Mouse (Mus musculus) heart, embryonic 13.5 days (tissue): Measurements from ENCODE around the gene Serping1. TPM values are rescaled to one million over a fixed set of nuclear protein-coding genes. Genes with fewer than 3 reads are reported as not detected.

Source experiments
- ATAC-seq: fragments of 200-750 bp; cut with Nextera tagmentation; 2 replicates; pipeline ENCODE4 v1.8.0; 2017; ENCODE audit warnings: moderate TSS enrichment; ENCODE audit not compliant: insufficient number of reproducible peaks, low FRiP score, low TSS enrichment; ENCODE audit errors: extremely low read depth
- H3K27ac ChIP-seq: fragments of 300-500 bp; sonication (generic); replicated peaks from 2 replicates; pipeline ENCODE4 v1.5.1; 2015; ENCODE audit warnings: moderate library complexity, mild to moderate bottlenecking, inconsistent platforms
- H3K27me3 ChIP-seq: fragments of 300-500 bp; sonication (generic); replicated peaks from 2 replicates; pipeline ENCODE4 v1.6.1; 2015; ENCODE audit warnings: mild to moderate bottlenecking, inconsistent platforms
- H3K36me3 ChIP-seq: fragments of 300-500 bp; sonication (generic); 2 replicates; pipeline ENCODE4 v1.6.1; 2015; ENCODE audit warnings: mild to moderate bottlenecking, inconsistent platforms
- H3K4me1 ChIP-seq: fragments of 300-500 bp; sonication (generic); 2 replicates; pipeline ENCODE4 v1.6.1; 2015; ENCODE audit warnings: inconsistent platforms
- H3K4me2 ChIP-seq: fragments of 300-500 bp; sonication (generic); 2 replicates; pipeline ENCODE4 v1.6.1; 2015; ENCODE audit warnings: inconsistent platforms, mild to moderate bottlenecking, moderate library complexity
- H3K4me3 ChIP-seq: fragments of 300-500 bp; sonication (generic); 2 replicates; pipeline ENCODE4 v1.5.1; 2015; ENCODE audit warnings: moderate library complexity, mild to moderate bottlenecking, inconsistent platforms
- H3K9ac ChIP-seq: fragments of 300-500 bp; sonication (generic); 2 replicates; pipeline ENCODE4 v1.6.1; 2015; ENCODE audit warnings: inconsistent platforms, mild to moderate bottlenecking, moderate library complexity
- H3K9me3 ChIP-seq: fragments of 300-500 bp; sonication (generic); 2 replicates; pipeline ENCODE4 v1.6.1; 2016; ENCODE audit warnings: inconsistent platforms
- WGBS: fragments of 180-500 bp; shearing (Covaris S2); methylation state at CpG from one replicate; pipeline ENCODE4 v1.1.7; 2015; ENCODE audit warnings: mixed read lengths; 5-methylcytosine and 5-hydroxymethylcytosine counted together
- polyA plus RNA-seq: library from polyadenylated mRNA; unstranded; fragments of >200 nt; fragmentation: Nextera tagmentation; extraction: Ambion mirVana; gene quantifications from 2 replicates; pipeline ENCODE4 v1.2.1, GENCODE M21; 2015

The Serping1 gene
- polyA plus RNA-seq, 1 experiment from 2014 or later: 40.2 TPM

DNA sequence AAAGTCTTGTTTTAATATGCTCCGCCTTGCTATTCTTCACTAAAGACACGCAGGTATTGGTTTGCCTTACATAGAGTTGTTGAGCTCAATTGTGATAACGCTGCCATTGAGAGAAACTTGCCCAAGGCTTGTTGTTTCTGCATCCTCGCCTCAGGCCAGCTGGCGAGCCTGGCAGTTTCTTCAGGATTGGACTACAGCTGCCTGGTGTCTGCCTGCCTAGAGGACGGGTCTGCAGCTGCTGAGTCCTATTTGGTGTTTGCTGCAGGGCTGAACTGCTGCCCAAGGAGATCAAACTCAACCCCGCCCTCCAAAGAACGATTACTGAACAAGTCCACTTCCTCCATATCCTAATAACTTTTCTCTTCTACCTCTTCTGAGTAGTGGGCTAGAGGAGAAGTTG is 14.5 kb downstream of the Serping1 start:
- H3K27me3 ChIP-seq: no peaks in the 10 kb centered on the region; the same call in 1 of the 2 replicates
- H3K9ac ChIP-seq: no peak overlapping the region
- no peaks in the 10 kb centered on the region for H3K4me1 ChIP-seq
- H3K27ac ChIP-seq: no peak overlapping the region
- no peaks in the 10 kb centered on the region for H3K9me3 ChIP-seq
- 0 out of 2 replicates have a peak, but pooled peaks cover 3% of the 10 kb centered on the region for H3K36me3 ChIP-seq
- ATAC-seq: no peak
- 68% methylated on average over 8 of the region's 8 CpGs for WGBS
- no peak overlapping the region for H3K4me3 ChIP-seq
- no peak overlapping the region for H3K4me2 ChIP-seq

DNA sequence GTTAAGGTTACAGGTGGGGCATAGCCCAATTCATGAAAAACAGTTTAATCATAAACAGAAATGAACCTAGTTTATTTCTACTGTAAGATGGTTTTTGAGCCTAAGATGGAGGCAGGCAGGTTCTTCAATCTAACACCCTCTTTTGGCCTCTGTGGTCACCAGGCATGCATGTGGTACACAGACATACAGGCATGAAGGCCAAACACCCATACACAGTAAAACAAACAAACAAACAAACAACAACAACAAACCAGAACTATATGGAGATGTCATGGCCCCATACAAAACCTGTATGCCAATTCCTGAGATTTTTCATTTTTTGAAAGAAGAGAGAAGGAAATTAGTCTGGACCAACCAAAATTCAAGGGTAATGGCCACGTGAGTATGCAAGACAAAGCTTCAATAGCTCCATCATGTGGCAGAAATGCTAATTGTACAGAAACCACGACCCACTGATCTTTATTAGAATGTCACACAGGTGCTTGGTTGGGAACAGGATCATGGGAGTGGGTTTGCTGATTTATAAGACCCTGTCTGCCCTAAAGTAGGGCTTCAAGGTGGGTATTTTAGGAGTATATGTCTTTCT is 16.6 kb downstream of the Serping1 start:
- H3K9ac ChIP-seq: no peak overlapping the region
- no peaks in the 10 kb centered on the region for H3K9me3 ChIP-seq
- H3K4me1 ChIP-seq: no peaks in the 10 kb centered on the region
- 5% methylated on average over 2 of the region's 2 CpGs for WGBS
- no peak for ATAC-seq
- no peak overlapping the region for H3K4me3 ChIP-seq
- no peaks in the 10 kb centered on the region for H3K27me3 ChIP-seq
- no peaks in the 10 kb centered on the region for H3K36me3 ChIP-seq
- no peak overlapping the region for H3K4me2 ChIP-seq
- H3K27ac ChIP-seq: no peak overlapping the region

DNA sequence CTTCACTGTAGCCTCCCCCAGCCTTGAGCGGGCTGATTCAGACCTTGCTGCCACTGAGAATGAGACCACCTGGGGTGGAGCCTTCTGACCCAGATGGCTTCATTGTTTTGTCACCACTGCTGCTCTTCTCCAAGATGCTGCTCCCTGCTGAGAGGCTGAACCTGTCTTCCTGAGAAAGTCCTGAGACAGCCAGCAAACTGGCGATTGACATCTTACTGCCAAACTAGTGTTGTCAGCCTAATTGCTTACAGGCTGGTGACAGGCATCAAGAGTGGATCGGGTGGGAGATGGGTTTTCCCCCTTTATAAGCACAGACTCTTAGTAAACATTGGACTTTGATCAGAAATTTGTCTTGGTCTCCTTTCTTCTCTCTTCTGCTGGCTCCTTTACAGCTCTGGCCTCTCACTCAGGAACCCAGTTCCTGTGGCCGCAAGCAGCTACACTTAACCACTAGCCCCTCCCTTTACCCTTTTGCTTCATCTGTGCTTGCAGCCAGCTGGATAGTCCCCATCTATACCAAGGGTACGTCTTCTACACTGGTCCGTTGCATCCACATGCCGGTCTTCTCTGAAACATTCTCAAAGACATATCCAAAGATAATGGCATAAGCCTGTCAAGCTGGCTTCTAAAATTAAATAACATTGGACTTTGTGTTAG is 18.1 kb downstream of the Serping1 start:
- Histone ChIP-seq H3K36me3 (no peaks in the 10 kb centered on the region), H3K27me3 (no peaks in the 10 kb centered on the region), H3K27ac (no peak overlapping the region), H3K9me3 (no peaks in the 10 kb centered on the region), H3K4me2 (no peak overlapping the region), H3K9ac (no peak overlapping the region), H3K4me1 (no peaks in the 10 kb centered on the region), H3K4me3 (no peak overlapping the region)
- WGBS: 47% methylated on average over 7 of the region's 7 CpGs
- ATAC-seq: no peak

DNA sequence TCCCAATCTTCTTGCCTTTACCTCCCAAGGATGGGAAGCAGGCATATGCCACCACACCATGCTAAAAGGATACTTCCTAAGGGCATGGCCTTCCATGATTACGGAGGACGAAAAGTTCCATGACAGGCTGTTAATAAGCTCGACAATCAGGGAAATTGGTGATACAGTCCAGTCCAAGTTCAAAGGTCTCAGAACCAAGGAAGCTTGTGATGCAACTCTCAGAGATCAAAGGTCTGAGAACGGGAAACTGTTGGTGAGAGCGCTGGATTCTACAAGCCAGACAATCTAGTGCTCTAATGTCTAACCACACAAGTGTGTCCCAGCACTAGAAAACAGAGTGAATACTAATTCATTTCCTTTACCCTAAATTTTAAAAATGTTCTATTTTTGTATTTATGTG is 19.0 kb downstream of the Serping1 start:
- Histone ChIP-seq H3K27me3 (no peaks in the 10 kb centered on the region), H3K27ac (no peak overlapping the region), H3K9ac (no peak overlapping the region), H3K4me3 (no peak overlapping the region), H3K9me3 (no peaks in the 10 kb centered on the region), H3K4me2 (no peak overlapping the region), H3K4me1 (no peaks in the 10 kb centered on the region), H3K36me3 (no peaks in the 10 kb centered on the region)
- 69% methylated on average over 5 of the region's 5 CpGs for WGBS
- no peak for ATAC-seq

DNA sequence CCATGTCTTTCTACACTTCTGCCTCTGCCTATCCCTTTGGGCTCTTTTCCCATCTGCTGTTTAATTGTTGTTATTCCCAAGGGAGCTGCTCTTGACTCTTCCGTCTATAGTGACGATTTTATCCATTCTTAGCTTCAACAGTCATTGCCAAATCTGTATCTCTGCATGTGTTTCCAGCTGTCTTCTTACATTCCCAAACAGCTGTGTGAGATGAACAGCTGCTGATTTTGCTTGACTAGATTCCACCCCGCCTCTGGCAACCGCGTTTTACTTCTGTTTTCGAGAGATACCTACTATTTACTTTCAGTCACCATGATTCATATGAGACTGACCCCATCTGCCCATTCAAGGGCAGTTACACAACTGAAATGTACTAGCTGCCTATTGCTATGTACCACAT is 25.1 kb downstream of the Serping1 start:
- no peak for ATAC-seq
- WGBS: 64% methylated on average over 6 of the region's 6 CpGs
- H3K9me3 ChIP-seq: no peaks in the 10 kb centered on the region
- H3K4me3 ChIP-seq: no peak overlapping the region
- H3K27ac ChIP-seq: no peak overlapping the region
- no peaks in the 10 kb centered on the region for H3K27me3 ChIP-seq
- H3K4me1 ChIP-seq: no peaks in the 10 kb centered on the region
- no peaks in the 10 kb centered on the region for H3K36me3 ChIP-seq
- H3K9ac ChIP-seq: no peak overlapping the region
- H3K4me2 ChIP-seq: no peak overlapping the region

DNA sequence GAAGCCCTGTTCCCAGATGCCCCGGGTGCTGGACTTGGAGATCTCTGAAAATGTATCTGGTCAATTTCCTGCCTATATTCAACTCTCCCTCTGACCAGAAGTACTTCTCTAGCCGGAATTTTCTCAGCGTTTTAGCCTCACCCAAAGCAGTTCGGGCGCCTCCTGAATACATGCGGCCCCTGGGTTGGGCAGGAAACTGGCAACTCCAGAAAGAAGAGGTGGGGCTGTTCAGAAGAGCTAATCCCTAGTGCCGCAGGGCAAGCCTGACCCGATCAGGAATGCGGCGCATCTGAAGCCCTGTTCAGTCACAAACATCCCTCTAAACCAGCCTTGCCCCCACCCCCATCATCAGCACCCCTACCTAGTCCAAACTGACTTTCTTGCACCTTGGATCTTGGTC is 31.1 kb downstream of the Serping1 start:
- Histone ChIP-seq H3K4me3 (peak overlapping the region; percentile 91), H3K9me3 (no peaks in the 10 kb centered on the region), H3K4me1 (peaks cover 42% of the 10 kb centered on the region), H3K27ac (peak overlapping the region; percentile 100), H3K36me3 (peaks cover 20% of the 10 kb centered on the region), H3K27me3 (no peaks in the 10 kb centered on the region), H3K9ac (peak overlapping the region; percentile 100), H3K4me2 (peak overlapping the region; percentile 86)
- WGBS: 3% methylated on average over 10 of the region's 10 CpGs
- peak; percentile 5; the same call in 1 of the 2 replicates for ATAC-seq

DNA sequence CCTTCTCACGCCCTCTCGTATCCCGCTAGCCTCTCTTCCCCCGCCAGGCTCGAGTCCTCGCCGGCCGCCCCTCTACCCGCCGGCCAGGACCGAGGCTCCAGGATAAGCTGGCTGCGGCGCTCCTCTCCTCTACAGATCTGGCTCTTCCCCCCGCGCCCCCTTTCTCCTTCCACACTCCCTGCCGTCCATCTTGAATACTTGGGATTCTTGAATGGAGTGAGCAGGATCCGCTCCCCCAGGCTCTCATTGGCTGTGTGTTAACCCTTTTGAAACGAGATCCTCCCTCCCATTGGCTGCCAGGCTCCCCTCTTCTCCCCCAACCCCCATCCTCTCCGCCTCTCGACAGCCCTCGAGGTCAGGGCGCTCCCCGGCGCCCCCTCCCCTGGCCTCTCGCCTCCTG is 31.7 kb downstream of the Serping1 start, which contains the start of gene Gm19426:
TSS of gene Gm19426 (minus strand) at position 95 of the 400 bp plus-strand sequence.
- peaks cover 20% of the 10 kb centered on the region for H3K36me3 ChIP-seq
- peak; percentile 86 for ATAC-seq
- H3K27me3 ChIP-seq: no peaks in the 10 kb centered on the region
- peak within 1 kb of the TSS; percentile 100 for H3K9ac ChIP-seq
- peak within 1 kb of the TSS; percentile 86 for H3K4me2 ChIP-seq
- H3K4me1 ChIP-seq: peaks cover 48% of the 10 kb centered on the region
- H3K27ac ChIP-seq: peak within 1 kb of the TSS; percentile 100
- no peaks in the 10 kb centered on the region for H3K9me3 ChIP-seq
- WGBS: 2% methylated on average over 25 of the region's 25 CpGs
- peak within 1 kb of the TSS; percentile 91 for H3K4me3 ChIP-seq

DNA sequence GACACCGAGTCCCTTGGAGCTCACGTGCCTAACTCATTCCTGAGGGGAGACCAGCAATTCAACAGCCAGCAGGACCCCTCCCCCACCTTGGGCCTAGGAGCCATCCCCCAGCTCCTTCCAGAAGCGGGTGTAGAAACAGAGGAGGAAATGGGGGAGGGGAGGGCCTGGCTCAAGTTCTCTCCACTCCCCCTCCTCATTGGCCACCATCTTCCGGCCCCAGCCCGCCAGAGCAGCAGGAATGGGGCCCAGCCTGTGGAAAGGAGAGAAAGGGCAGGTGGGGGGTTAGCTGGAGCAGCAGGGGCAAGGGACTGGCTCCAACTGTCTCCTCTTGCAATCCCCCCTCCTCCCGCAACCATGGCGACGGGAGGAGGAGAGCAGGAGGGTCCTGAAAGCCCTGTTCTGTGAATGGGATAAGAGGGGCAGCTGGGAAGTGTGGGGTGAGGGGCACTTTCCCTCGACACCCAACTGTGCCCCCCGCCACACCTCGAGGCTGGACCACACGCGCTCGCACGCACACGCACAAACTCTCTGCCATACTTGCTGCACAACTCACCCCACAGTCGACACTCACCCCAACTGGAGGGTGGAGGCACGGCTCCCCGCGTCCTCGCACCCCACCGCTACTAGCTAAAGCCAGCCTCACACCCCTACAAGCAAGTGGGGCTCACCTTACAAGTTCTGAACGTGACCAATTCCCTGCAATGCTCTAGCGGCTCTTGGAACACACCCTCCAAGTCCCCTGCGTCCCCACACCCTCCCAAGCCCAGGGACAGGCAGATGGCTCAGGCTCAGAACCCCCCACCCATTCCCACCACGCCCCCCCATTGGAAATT is 32.6 kb downstream of the Serping1 start:
- H3K27ac ChIP-seq: peak overlapping the region; percentile 100
- peak overlapping the region; percentile 86 for H3K4me2 ChIP-seq
- ATAC-seq: peak; percentile 49
- no peaks in the 10 kb centered on the region for H3K9me3 ChIP-seq
- under 1% methylated on average over 26 of the region's 26 CpGs for WGBS
- H3K9ac ChIP-seq: peak overlapping the region; percentile 100
- H3K4me3 ChIP-seq: peak overlapping the region; percentile 91
- peaks cover 57% of the 10 kb centered on the region for H3K4me1 ChIP-seq
- no peaks in the 10 kb centered on the region for H3K27me3 ChIP-seq
- peaks cover 20% of the 10 kb centered on the region for H3K36me3 ChIP-seq

DNA sequence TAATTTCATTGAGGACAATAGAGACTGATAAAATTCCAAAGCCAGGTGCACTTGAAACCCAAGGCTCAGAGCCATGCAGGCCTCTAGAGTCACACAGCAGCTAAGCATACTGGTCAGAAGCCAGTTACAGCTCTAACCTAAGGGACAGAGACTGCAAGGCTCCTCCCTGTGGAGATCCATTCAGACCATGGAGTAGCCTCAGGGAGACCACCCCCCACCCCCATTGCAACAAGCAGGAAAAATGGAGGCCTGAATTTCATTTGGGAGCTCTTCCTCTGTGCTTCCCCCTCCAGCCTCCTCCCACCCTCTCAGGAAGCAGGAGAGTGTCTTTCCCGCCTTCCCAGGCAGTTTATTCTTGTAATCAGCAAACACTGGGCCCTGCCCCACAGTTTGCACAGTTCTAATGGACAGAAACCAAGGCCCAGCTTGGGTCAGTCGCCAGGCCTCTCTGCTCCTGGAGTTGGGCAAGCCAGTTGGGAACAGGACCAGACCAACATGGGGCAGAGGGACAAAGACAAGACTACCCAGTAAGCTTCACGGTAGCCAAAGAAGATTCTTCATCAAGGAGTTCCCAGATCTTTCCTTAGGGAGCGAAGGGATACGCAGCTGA is 33.3 kb downstream of the Serping1 start:
- WGBS: 6% methylated on average over 5 of the region's 5 CpGs
- ATAC-seq: no peak
- peaks cover 64% of the 10 kb centered on the region for H3K4me1 ChIP-seq

DNA sequence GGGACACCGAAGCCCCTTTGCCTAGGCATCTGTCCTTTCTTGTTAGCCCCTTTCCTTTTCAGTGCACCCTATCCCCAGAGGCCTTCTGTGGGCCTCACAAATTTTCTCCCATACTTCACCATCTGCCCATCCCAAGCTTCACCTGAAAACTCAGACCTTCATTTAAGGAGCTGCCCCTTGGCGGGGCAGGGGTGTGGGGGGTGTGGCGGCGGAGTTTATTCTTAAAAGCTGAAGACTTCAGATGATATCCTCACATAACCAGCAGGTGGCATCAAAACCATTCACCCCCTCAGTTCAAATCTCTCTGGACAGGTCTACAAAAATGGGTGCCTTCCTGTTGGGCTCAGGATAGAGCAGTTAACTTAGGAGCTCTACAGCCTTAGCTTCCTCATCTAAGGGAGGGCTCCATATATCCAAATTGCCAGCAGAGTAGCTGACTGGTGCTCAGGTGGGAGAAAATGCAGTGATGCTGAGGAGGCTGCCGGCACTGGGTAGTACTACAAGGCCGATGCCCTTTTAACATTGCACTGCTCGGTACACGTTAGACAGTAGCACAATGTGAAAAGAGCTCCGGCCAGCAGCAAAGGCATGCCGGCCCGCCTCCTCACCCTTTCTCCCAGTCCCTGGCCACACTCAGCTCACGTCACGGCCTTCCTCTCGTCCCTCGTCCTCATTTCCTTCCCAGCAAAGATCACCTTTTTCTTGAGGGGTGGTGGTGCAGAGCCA is 34.5 kb downstream of the Serping1 start:
- H3K4me2 ChIP-seq: peak overlapping the region; percentile 86
- peaks cover 20% of the 10 kb centered on the region for H3K36me3 ChIP-seq
- 69% methylated on average over 15 of the region's 15 CpGs for WGBS
- H3K4me3 ChIP-seq: peak overlapping the region; percentile 91
- peak overlapping the region; percentile 100 for H3K27ac ChIP-seq
- H3K4me1 ChIP-seq: peaks cover 76% of the 10 kb centered on the region
- peak overlapping the region; percentile 100 for H3K9ac ChIP-seq
- peaks cover 5% of the 10 kb centered on the region; the same call in 1 of the 2 replicates for H3K27me3 ChIP-seq
- ATAC-seq: no peak
- no peaks in the 10 kb centered on the region for H3K9me3 ChIP-seq

More for the DNA sequence above, 33.3 kb downstream of the Serping1 start:
- Histone ChIP-seq H3K4me2 (peak overlapping the region; percentile 86), H3K9me3 (no peaks in the 10 kb centered on the region), H3K9ac (peak overlapping the region; percentile 100), H3K27ac (peak overlapping the region; percentile 100), H3K27me3 (no peaks in the 10 kb centered on the region), H3K4me3 (peak overlapping the region; percentile 91), H3K36me3 (peaks cover 20% of the 10 kb centered on the region)
